Mouse (Mus musculus) kidney, adult 2 months (tissue): Measurements from ENCODE around the gene AC161166.1.
A peak's percentile ranks its signal among the peaks of the same experiment; 100 is the strongest.

Source experiments
- CTCF ChIP-seq: fragments of 200-500 bp; conservative IDR thresholded peaks from 2 replicates; pipeline ENCODE4 v1.5.1; 2011; ENCODE audit warnings: low read depth, mild to moderate bottlenecking, control low read depth, low read length, moderate library complexity, mixed read lengths; ENCODE audit not compliant: insufficient read depth, insufficient read length
- POLR2A ChIP-seq: fragments of 200-500 bp; IDR thresholded peaks from one replicate; pipeline ENCODE4 v1.6.1; 2011; ENCODE audit warnings: low read depth, low read length, control low read depth

GRCm38 (mm10) chr7:24472937-24473336 lies 39.3 kb downstream of the AC161166.1 start:
- TF ChIP-seq CTCF, result peak; percentile 73
- TF ChIP-seq POLR2A, result no peak
